Mouse (Mus musculus) brain, embryonic 14.5 days (tissue): Measurements from ENCODE around the gene Comtd1.

Source experiments
- CTCF ChIP-seq: fragments of 200-500 bp; IDR thresholded peaks from 2 replicates; pipeline ENCODE4 v1.5.1; 2012; ENCODE audit warnings: inconsistent platforms, mild to moderate bottlenecking, moderate library complexity, borderline replicate concordance; ENCODE audit not compliant: insufficient read depth, insufficient read length; ENCODE audit errors: extremely low read depth
- POLR2A ChIP-seq: fragments of 200-500 bp; IDR thresholded peaks from 2 replicates; pipeline ENCODE4 v1.6.1; 2012; ENCODE audit warnings: mild to moderate bottlenecking, inconsistent platforms, borderline replicate concordance; ENCODE audit not compliant: poor library complexity, insufficient read depth, insufficient read length, severe bottlenecking; ENCODE audit errors: extremely low read depth

- TF ChIP-seq CTCF (peak; percentile 100), POLR2A (peak; percentile 43; the same call in 1 of the 2 replicates)
Measured at GRCm38 (mm10) chr14:21848166-21849154, at the start of gene Comtd1.
